Mouse (Mus musculus): Measurements from ENCODE around the gene Tesmin. TPM values are rescaled to one million over a fixed set of nuclear protein-coding genes. Genes with fewer than 3 reads are reported as not detected.

Tesmin gene
- polyA plus RNA-seq, 1 experiment from 2014 or later, result 0.20 TPM

DNA sequence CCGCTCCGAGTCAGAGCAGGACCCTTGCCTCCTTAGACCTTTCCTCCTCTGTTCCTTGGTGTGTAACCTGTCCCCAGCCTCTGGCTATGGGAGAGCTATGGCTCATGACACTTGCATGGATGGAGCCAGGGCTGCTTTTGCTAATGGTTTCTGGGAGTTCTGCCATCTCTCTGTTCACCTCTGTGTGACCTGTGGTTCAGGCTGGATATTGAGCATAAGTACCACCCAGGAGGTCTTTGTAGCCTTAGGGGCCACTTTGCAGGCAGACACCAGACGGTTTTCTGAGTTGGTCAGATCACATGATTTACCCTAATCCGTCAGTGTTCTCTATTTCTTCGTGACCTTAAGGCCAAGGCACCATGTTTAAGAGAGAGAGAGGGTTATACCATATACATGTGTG, 32.1 kb upstream of the Tesmin start:
- no peaks in the 10 kb centered on the region for H3K4me1 ChIP-seq (ENCODE audit: control insufficient read depth, insufficient read depth, low read length)
- no peak overlapping the region for H3K4me2 ChIP-seq (ENCODE audit: low read depth, low read length)
- H3K9ac ChIP-seq (replicated peaks; ENCODE audit: low read length), result no peak overlapping the region
- H3K27ac ChIP-seq (replicated peaks; ENCODE audit: low read depth, low read length), result no peak overlapping the region
- no peak overlapping the region for H3K4me3 ChIP-seq (ENCODE audit: low read depth, low read length)
- ATAC-seq (replicated peaks; ENCODE audit: insufficient number of reproducible peaks, low FRiP score, low TSS enrichment, low read depth) (no peak), DNase-seq (ENCODE audit: low spot score) (no peak)
- H3K27me3 ChIP-seq (ENCODE audit: control insufficient read depth, insufficient read depth, low read length), result no peaks in the 10 kb centered on the region
- H3K9me3 ChIP-seq (replicated peaks; ENCODE audit: control insufficient read depth, low read length), result no peaks in the 10 kb centered on the region
- no peaks in the 10 kb centered on the region for H3K36me3 ChIP-seq (replicated peaks; ENCODE audit: control insufficient read depth, insufficient read depth, low read depth, low read length)
- 64% methylated on average over 5 of the region's 5 CpGs for WGBS

DNA sequence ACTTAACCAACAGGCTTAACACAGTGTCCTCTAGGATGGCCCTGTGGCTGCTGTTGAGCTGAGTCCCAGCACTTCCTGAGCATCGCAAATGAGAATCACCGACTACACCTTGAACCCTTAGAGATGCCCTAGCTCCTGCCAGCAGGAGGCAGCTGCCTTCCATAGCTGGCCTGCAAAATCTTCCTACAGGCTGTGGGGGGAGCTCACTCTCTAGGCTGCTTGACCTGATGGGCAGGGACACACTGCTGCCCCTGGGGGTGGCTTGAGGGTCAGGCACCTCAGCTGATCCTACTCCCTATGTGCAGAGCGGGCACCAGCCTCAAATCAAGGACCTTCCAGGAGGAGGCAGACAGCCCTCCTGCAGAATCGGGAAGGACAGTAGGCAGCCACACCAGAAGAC, 31.0 kb upstream of the Tesmin start:
- no peak for DNase-seq (ENCODE audit: low spot score)
- Histone ChIP-seq H3K4me3 (ENCODE audit: low read depth, low read length) (no peak overlapping the region), H3K4me1 (ENCODE audit: control insufficient read depth, insufficient read depth, low read length) (no peaks in the 10 kb centered on the region), H3K27me3 (ENCODE audit: control insufficient read depth, insufficient read depth, low read length) (no peaks in the 10 kb centered on the region), H3K9ac (replicated peaks; ENCODE audit: low read length) (no peak overlapping the region), H3K36me3 (replicated peaks; ENCODE audit: control insufficient read depth, insufficient read depth, low read depth, low read length) (no peaks in the 10 kb centered on the region), H3K4me2 (ENCODE audit: low read depth, low read length) (no peak overlapping the region), H3K9me3 (replicated peaks; ENCODE audit: control insufficient read depth, low read length) (no peaks in the 10 kb centered on the region), H3K27ac (replicated peaks; ENCODE audit: low read depth, low read length) (no peak overlapping the region)
- no peak for ATAC-seq (replicated peaks; ENCODE audit: insufficient number of reproducible peaks, low FRiP score, low TSS enrichment, low read depth)
- WGBS, result 65% methylated on average over 4 of the region's 4 CpGs

DNA sequence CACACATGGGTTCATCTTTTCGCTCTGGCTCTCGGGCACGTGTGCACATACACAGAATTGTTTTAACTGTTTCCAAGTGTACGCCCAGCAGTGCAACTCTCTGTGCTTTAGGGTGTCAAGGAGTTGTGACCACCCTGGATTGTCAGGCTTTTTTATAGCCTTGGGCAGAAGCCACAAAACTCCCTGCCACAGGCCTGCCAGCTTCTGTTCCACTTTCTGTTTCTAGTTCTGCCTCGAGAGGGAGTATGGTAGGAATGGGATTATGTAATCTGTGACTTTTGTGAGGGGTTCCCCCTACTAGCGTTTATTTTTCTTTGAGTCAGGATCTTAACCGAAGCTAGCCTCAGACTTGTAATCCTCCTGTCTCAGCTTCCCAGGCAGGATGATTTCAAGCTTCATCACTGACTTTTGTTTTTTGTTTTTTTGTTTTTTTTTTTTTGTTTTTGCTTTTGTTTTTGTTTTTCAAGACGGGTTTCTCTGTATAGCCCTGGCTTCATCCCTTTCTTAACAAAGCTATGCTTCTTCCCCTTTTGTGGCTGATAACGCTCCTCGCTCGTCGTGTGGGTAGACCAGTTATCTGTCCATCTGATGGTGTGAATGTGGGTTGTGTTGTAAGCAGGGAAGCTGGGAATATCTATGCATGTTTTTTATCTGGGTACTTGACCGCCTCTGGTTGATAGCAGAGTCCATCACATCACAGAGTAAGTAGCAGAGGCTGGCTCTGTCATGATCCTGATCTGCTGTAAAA, 28.6 kb upstream of the Tesmin start:
- 85% methylated on average over 13 of the region's 13 CpGs for WGBS
- H3K9me3 ChIP-seq (replicated peaks; ENCODE audit: control insufficient read depth, low read length), result no peaks in the 10 kb centered on the region
- ATAC-seq (replicated peaks; ENCODE audit: insufficient number of reproducible peaks, low FRiP score, low TSS enrichment, low read depth) (no peak), DNase-seq (ENCODE audit: low spot score) (no peak)
- no peaks in the 10 kb centered on the region for H3K27me3 ChIP-seq (ENCODE audit: control insufficient read depth, insufficient read depth, low read length)
- no peaks in the 10 kb centered on the region for H3K4me1 ChIP-seq (ENCODE audit: control insufficient read depth, insufficient read depth, low read length)
- no peak overlapping the region for H3K9ac ChIP-seq (replicated peaks; ENCODE audit: low read length)
- no peak overlapping the region for H3K27ac ChIP-seq (replicated peaks; ENCODE audit: low read depth, low read length)
- H3K4me2 ChIP-seq (ENCODE audit: low read depth, low read length), result no peak overlapping the region
- no peak overlapping the region for H3K4me3 ChIP-seq (ENCODE audit: low read depth, low read length)
- no peaks in the 10 kb centered on the region for H3K36me3 ChIP-seq (replicated peaks; ENCODE audit: control insufficient read depth, insufficient read depth, low read depth, low read length)

DNA sequence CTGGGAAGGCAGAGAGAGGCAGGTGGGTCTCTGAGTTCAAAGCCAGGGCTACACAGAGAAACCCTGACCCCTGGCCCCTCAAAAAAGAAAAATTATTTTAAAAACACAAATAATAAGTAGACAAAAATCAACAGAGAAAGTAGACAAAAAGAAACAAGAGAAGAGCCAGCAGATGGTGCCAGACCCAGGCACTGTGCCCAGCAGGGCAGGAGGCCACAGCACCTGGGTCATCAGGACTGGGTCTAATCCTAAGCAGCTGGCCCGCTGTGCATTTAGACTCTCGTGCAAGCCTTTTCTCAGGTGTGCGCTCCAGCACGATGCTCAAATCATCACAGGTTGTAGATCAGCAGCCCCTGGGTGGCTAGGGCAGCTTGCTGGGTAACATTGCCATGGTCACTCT, 25.1 kb upstream of the Tesmin start:
- no peaks in the 10 kb centered on the region for H3K4me1 ChIP-seq (ENCODE audit: control insufficient read depth, insufficient read depth, low read length)
- ATAC-seq (replicated peaks; ENCODE audit: insufficient number of reproducible peaks, low FRiP score, low TSS enrichment, low read depth) (no peak), DNase-seq (ENCODE audit: low spot score) (no peak)
- no peaks in the 10 kb centered on the region for H3K36me3 ChIP-seq (replicated peaks; ENCODE audit: control insufficient read depth, insufficient read depth, low read depth, low read length)
- no peak overlapping the region for H3K27ac ChIP-seq (replicated peaks; ENCODE audit: low read depth, low read length)
- H3K9me3 ChIP-seq (replicated peaks; ENCODE audit: control insufficient read depth, low read length), result no peaks in the 10 kb centered on the region
- no peaks in the 10 kb centered on the region for H3K27me3 ChIP-seq (ENCODE audit: control insufficient read depth, insufficient read depth, low read length)
- WGBS, result 87% methylated on average over 4 of the region's 4 CpGs
- no peak overlapping the region for H3K9ac ChIP-seq (replicated peaks; ENCODE audit: low read length)
- H3K4me3 ChIP-seq (ENCODE audit: low read depth, low read length), result no peak overlapping the region
- no peak overlapping the region for H3K4me2 ChIP-seq (ENCODE audit: low read depth, low read length)

DNA sequence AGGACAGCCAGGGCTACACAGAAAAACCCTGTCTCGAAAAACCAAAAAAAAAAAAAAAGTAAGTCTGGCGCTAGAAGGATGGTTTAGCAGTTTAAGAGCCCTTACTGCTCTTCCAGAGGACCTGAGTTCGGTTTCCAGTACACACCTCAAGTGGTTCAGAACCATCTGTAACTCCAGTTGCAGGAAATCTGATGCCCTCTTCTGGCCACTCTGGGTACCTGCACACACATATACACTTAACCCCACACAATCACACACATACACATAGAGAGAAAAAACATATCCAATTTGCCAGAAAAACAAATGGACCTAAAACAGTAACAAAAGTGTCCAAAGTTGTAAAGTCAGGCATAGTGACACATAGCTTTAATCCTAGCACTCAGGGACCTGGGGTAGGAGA, 23.6 kb upstream of the Tesmin start:
- ATAC-seq (replicated peaks; ENCODE audit: insufficient number of reproducible peaks, low FRiP score, low TSS enrichment, low read depth) (no peak), DNase-seq (ENCODE audit: low spot score) (no peak)
- no peaks in the 10 kb centered on the region for H3K4me1 ChIP-seq (ENCODE audit: control insufficient read depth, insufficient read depth, low read length)
- no peaks in the 10 kb centered on the region for H3K27me3 ChIP-seq (ENCODE audit: control insufficient read depth, insufficient read depth, low read length)
- H3K4me2 ChIP-seq (ENCODE audit: low read depth, low read length), result no peak overlapping the region
- no peak overlapping the region for H3K9ac ChIP-seq (replicated peaks; ENCODE audit: low read length)
- no peak overlapping the region for H3K27ac ChIP-seq (replicated peaks; ENCODE audit: low read depth, low read length)
- no peak overlapping the region for H3K4me3 ChIP-seq (ENCODE audit: low read depth, low read length)
- H3K9me3 ChIP-seq (replicated peaks; ENCODE audit: control insufficient read depth, low read length), result no peaks in the 10 kb centered on the region
- H3K36me3 ChIP-seq (replicated peaks; ENCODE audit: control insufficient read depth, insufficient read depth, low read depth, low read length), result no peaks in the 10 kb centered on the region
- 86% methylated on average over 3 of the region's 3 CpGs for WGBS

DNA sequence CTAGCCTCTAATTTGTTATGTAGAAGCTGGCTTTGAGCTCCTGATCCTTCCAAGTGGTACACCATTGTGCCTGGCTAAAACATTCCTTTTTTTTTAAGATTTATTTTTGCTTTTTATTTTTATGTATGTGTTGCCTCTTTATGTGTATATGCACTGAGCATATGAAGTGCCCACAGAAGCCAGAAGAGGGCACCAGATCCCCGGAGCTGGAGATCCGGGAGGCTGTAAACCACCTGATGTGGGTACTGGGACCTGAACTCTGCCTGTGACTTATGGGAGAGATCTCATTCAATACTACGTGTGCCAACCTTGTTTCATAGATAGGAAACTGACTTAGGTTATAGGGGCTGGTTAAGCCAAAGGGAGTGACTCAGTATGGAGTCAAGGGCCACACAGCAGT, 20.4 kb upstream of the Tesmin start:
- DNase-seq (ENCODE audit: low spot score) (no peak), ATAC-seq (replicated peaks; ENCODE audit: insufficient number of reproducible peaks, low FRiP score, low TSS enrichment, low read depth) (no peak)
- Histone ChIP-seq H3K4me3 (ENCODE audit: low read depth, low read length) (no peak overlapping the region), H3K9ac (replicated peaks; ENCODE audit: low read length) (no peak overlapping the region), H3K27ac (replicated peaks; ENCODE audit: low read depth, low read length) (no peak overlapping the region), H3K4me1 (ENCODE audit: control insufficient read depth, insufficient read depth, low read length) (no peaks in the 10 kb centered on the region), H3K4me2 (ENCODE audit: low read depth, low read length) (no peak overlapping the region), H3K36me3 (replicated peaks; ENCODE audit: control insufficient read depth, insufficient read depth, low read depth, low read length) (no peaks in the 10 kb centered on the region), H3K27me3 (ENCODE audit: control insufficient read depth, insufficient read depth, low read length) (no peaks in the 10 kb centered on the region), H3K9me3 (replicated peaks; ENCODE audit: control insufficient read depth, low read length) (no peaks in the 10 kb centered on the region)
- 88% methylated on average over 3 of the region's 3 CpGs for WGBS

DNA sequence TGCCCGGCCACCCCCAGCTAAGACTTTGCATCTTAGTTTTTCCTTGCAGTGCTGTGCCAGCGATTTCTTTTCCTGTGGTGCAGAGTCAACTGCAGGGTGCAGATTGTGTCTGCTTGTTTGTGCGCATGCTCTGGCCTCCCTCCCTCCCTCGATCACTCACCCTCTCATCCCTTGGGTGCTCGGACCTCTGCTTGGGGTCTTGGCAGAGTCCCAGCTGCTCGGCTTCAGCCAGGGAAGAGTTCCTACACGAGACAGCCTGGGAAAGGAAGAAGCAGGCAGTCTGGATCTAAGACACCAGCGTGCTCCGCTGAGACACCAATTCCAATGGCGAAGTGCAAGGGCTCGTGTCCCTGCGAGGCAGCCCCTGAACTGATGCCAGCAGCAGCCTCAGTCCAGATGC, 15.3 kb upstream of the Tesmin start:
- Histone ChIP-seq H3K36me3 (replicated peaks; ENCODE audit: control insufficient read depth, insufficient read depth, low read depth, low read length) (no peaks in the 10 kb centered on the region), H3K27me3 (ENCODE audit: control insufficient read depth, insufficient read depth, low read length) (no peaks in the 10 kb centered on the region), H3K9me3 (replicated peaks; ENCODE audit: control insufficient read depth, low read length) (no peaks in the 10 kb centered on the region), H3K9ac (replicated peaks; ENCODE audit: low read length) (no peak overlapping the region), H3K27ac (replicated peaks; ENCODE audit: low read depth, low read length) (no peak overlapping the region), H3K4me1 (ENCODE audit: control insufficient read depth, insufficient read depth, low read length) (no peaks in the 10 kb centered on the region), H3K4me3 (ENCODE audit: low read depth, low read length) (no peak overlapping the region), H3K4me2 (ENCODE audit: low read depth, low read length) (no peak overlapping the region)
- 71% methylated on average over 12 of the region's 12 CpGs for WGBS
- no peak for DNase-seq (ENCODE audit: low spot score)
- ATAC-seq (replicated peaks; ENCODE audit: insufficient number of reproducible peaks, low FRiP score, low TSS enrichment, low read depth), result no peak

DNA sequence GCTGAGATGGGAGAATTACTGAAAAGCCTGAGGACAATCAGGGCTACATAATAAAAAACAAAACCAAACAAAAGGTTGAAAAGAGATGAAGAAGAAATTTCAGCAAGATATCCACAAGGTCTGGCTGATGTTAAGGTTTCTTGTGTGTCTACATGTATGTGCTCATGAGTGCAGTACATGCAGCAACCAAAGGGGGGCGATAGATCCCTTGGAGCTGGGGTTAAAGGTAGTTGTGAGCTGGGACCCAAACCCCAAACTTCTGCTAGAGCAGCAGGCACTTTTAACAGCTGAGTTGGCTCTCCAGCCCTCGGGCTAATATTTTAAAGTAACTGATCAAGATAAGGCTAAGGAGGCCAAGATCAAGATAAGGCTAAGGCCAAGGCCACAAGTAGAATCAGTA, 14.6 kb upstream of the Tesmin start:
- H3K9ac ChIP-seq (replicated peaks; ENCODE audit: low read length), result no peak overlapping the region
- no peak overlapping the region for H3K4me2 ChIP-seq (ENCODE audit: low read depth, low read length)
- H3K9me3 ChIP-seq (replicated peaks; ENCODE audit: control insufficient read depth, low read length), result no peaks in the 10 kb centered on the region
- no peaks in the 10 kb centered on the region for H3K27me3 ChIP-seq (ENCODE audit: control insufficient read depth, insufficient read depth, low read length)
- WGBS, result 58% methylated on average over 2 of the region's 2 CpGs
- no peak for DNase-seq (ENCODE audit: low spot score)
- H3K27ac ChIP-seq (replicated peaks; ENCODE audit: low read depth, low read length), result no peak overlapping the region
- H3K4me1 ChIP-seq (ENCODE audit: control insufficient read depth, insufficient read depth, low read length), result no peaks in the 10 kb centered on the region
- no peak overlapping the region for H3K4me3 ChIP-seq (ENCODE audit: low read depth, low read length)
- ATAC-seq (replicated peaks; ENCODE audit: insufficient number of reproducible peaks, low FRiP score, low TSS enrichment, low read depth), result no peak
- H3K36me3 ChIP-seq (replicated peaks; ENCODE audit: control insufficient read depth, insufficient read depth, low read depth, low read length), result no peaks in the 10 kb centered on the region
